Mouse (Mus musculus) lung, embryonic 14.5 days (tissue): ENCODE data around the gene Myt1l. TPM values are rescaled to one million over a fixed set of nuclear protein-coding genes. Genes with fewer than 3 reads are reported as not detected.

Source experiments
- ATAC-seq: fragments of 200-750 bp; cut with Nextera tagmentation; 2 replicates; pipeline ENCODE4 v1.8.0; 2017; ENCODE audit warnings: mild to moderate bottlenecking, moderate TSS enrichment, moderate library complexity; ENCODE audit not compliant: insufficient read depth
- DNase-seq: peaks from one replicate; pipeline ENCODE4 v3.0.0-alpha.2; 2015
- H3K27ac ChIP-seq: fragments of 300-500 bp; sonication (generic); 2 replicates; pipeline ENCODE4 v1.5.1; 2014; ENCODE audit warnings: low read depth, mild to moderate bottlenecking, moderate library complexity
- H3K27me3 ChIP-seq: fragments of 300-500 bp; sonication (generic); 2 replicates; pipeline ENCODE4 v1.6.1; 2014; ENCODE audit warnings: low read length, control low read depth; ENCODE audit not compliant: insufficient read depth
- H3K36me3 ChIP-seq: fragments of 300-500 bp; sonication (generic); 2 replicates; pipeline ENCODE4 v1.6.1; 2014; ENCODE audit warnings: control low read depth; ENCODE audit not compliant: insufficient read depth
- H3K4me1 ChIP-seq: fragments of 300-500 bp; sonication (generic); 2 replicates; pipeline ENCODE4 v1.6.1; 2014; ENCODE audit warnings: antibody characterized with exemption, control low read depth; ENCODE audit not compliant: insufficient read depth
- H3K4me2 ChIP-seq: fragments of 300-500 bp; sonication (generic); 2 replicates; pipeline ENCODE4 v1.6.1; 2014; ENCODE audit warnings: mild to moderate bottlenecking
- H3K4me3 ChIP-seq: fragments of 300-500 bp; sonication (generic); 2 replicates; pipeline ENCODE4 v1.5.1; 2014; ENCODE audit warnings: low read depth, low read length
- H3K9ac ChIP-seq: fragments of 300-500 bp; sonication (generic); 2 replicates; pipeline ENCODE4 v1.6.1; 2014
- H3K9me3 ChIP-seq: fragments of 300-500 bp; sonication (generic); 2 replicates; pipeline ENCODE4 v1.6.1; 2016; ENCODE audit warnings: low read depth, low read length, control low read depth
- CTCF ChIP-seq: IDR thresholded peaks from 2 replicates; pipeline ENCODE4 v1.5.1; 2016; ENCODE audit warnings: antibody characterized with exemption, low read depth
- WGBS: fragments of 180-500 bp; shearing (Covaris S2); extraction: QIAGEN DNeasy Blood & Tissue Kit; methylation state at CpG from one replicate; pipeline ENCODE4 v1.1.7; 2014; 5-methylcytosine and 5-hydroxymethylcytosine counted together
- polyA plus RNA-seq: library from polyadenylated mRNA; unstranded; fragments of >200 nt; fragmentation: Nextera tagmentation; extraction: Ambion mirVana; gene quantifications from 2 replicates; pipeline ENCODE4 v1.2.1, GENCODE M21; 2014

The Myt1l gene
- polyA plus RNA-seq, 1 experiment from 2014 or later = not detected

DNA sequence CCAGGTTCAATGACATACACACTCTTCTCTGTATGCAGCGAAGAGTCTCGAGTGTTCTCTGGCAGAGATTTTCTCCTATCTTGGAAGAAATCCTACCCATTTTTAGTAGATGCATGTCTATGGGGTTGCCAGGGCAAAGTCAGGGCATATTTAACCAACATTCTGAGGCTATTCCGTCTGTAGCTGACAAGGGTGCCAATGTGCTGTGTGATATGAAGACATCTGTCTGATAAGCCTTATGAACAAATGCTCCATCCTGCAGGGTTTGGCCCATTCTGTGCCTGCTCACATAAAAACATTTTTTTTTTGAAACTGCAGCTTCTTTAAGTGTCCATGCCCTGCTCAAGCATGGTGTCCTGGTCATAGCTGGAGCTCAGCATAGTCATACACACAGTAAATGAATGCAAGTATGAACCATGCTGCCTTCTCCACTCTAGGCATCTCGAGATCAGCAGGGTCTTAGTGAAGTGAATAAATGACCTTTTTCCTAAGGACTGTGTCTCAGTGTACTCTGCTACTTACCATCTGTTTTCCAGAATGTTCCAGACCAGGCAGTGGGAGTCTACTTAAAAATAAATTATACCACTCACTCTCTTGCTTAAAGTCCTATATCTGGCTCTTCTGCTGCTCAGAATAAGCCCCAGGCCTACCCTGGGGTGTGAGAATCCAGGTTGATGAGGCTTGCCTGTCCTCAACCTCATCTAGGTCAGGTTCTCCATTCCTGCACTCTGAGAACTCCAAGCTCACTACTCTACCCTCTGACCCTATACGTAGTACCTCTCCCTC lies 227.1 kb downstream of the Myt1l start:
- Histone ChIP-seq H3K4me1 (no peaks in the 10 kb centered on the region), H3K36me3 (no peaks in the 10 kb centered on the region), H3K4me2 (no peak overlapping the region), H3K4me3 (no peak overlapping the region), H3K9me3 (no peaks in the 10 kb centered on the region), H3K9ac (no peak overlapping the region), H3K27me3 (no peaks in the 10 kb centered on the region), H3K27ac (no peak overlapping the region)
- 64% methylated on average over 5 of the region's 5 CpGs for WGBS
- ATAC-seq (no peak), DNase-seq (no peak)
- TF ChIP-seq CTCF = no peak

- Histone ChIP-seq H3K27me3 (no peaks in the 10 kb centered on the region), H3K4me3 (no peak overlapping the region), H3K9ac (no peak overlapping the region), H3K4me1 (no peaks in the 10 kb centered on the region), H3K4me2 (no peak overlapping the region), H3K9me3 (no peaks in the 10 kb centered on the region), H3K27ac (no peak overlapping the region), H3K36me3 (no peaks in the 10 kb centered on the region)
- DNase-seq = peak; percentile 23
- ATAC-seq = no peak
- 70% methylated on average over 3 of the region's 3 CpGs for WGBS
- TF ChIP-seq CTCF = no peak
These were observed 227.7 kb downstream of the Myt1l start for GRCm38 (mm10) chr12:29755872-29756265.

DNA sequence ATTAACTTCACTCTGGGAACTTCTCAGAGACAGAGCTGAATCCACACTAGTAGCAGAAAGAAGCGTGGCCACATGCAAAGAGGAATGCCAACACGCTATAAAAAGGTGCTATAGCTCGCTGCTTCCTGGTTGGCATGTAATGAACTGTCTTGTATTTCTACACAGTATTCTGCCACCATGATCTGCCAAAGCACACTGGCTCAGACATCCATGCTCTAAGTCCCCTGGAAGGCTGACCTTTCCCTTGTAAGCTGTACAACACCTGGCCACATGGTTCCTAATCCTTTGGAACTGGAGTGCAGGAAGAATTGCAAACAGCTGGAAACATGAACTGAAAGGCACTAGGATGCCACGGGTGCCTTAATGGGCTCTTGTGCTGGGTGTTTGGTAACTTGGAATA lies 232.4 kb downstream of the Myt1l start:
- H3K27me3 ChIP-seq = no peaks in the 10 kb centered on the region
- ATAC-seq (no peak), DNase-seq (no peak)
- no peak for TF ChIP-seq CTCF
- H3K27ac ChIP-seq = no peak overlapping the region
- no peak overlapping the region for H3K4me3 ChIP-seq
- no peaks in the 10 kb centered on the region for H3K4me1 ChIP-seq
- no peak overlapping the region for H3K9ac ChIP-seq
- 80% methylated on average over 4 of the region's 4 CpGs for WGBS
- H3K36me3 ChIP-seq = no peaks in the 10 kb centered on the region
- H3K9me3 ChIP-seq = no peaks in the 10 kb centered on the region
- H3K4me2 ChIP-seq = no peak overlapping the region

GRCm38 (mm10) chr12:29766158-29766557 lies 238.0 kb downstream of the Myt1l start:
- no peak for TF ChIP-seq CTCF
- H3K27ac ChIP-seq = no peak overlapping the region
- H3K9ac ChIP-seq = no peak overlapping the region
- no peaks in the 10 kb centered on the region for H3K9me3 ChIP-seq
- H3K4me1 ChIP-seq = no peaks in the 10 kb centered on the region
- DNase-seq (no peak), ATAC-seq (no peak)
- no peaks in the 10 kb centered on the region for H3K36me3 ChIP-seq
- no peaks in the 10 kb centered on the region for H3K27me3 ChIP-seq
- 88% methylated on average over 1 of the region's 1 CpGs for WGBS
- no peak overlapping the region for H3K4me3 ChIP-seq
- H3K4me2 ChIP-seq = no peak overlapping the region

- H3K9ac ChIP-seq = no peak overlapping the region
- H3K27me3 ChIP-seq = no peaks in the 10 kb centered on the region
- no peak overlapping the region for H3K4me3 ChIP-seq
- DNase-seq (no peak), ATAC-seq (no peak)
- H3K4me1 ChIP-seq = no peaks in the 10 kb centered on the region
- TF ChIP-seq CTCF = no peak
- WGBS = 61% methylated on average over 3 of the region's 3 CpGs
- no peak overlapping the region for H3K4me2 ChIP-seq
- H3K27ac ChIP-seq = no peak overlapping the region
- H3K9me3 ChIP-seq = no peaks in the 10 kb centered on the region
- H3K36me3 ChIP-seq = no peaks in the 10 kb centered on the region
These were observed 243.6 kb downstream of the Myt1l start for GRCm38 (mm10) chr12:29771791-29772190.

GRCm38 (mm10) chr12:29772401-29772800 lies 244.2 kb downstream of the Myt1l start:
- no peak overlapping the region for H3K4me2 ChIP-seq
- no peak overlapping the region for H3K4me3 ChIP-seq
- no peaks in the 10 kb centered on the region for H3K27me3 ChIP-seq
- no peak for TF ChIP-seq CTCF
- H3K4me1 ChIP-seq = no peaks in the 10 kb centered on the region
- no peak overlapping the region for H3K27ac ChIP-seq
- no peaks in the 10 kb centered on the region for H3K9me3 ChIP-seq
- DNase-seq (no peak), ATAC-seq (no peak)
- H3K9ac ChIP-seq = no peak overlapping the region
- H3K36me3 ChIP-seq = no peaks in the 10 kb centered on the region

- Histone ChIP-seq H3K36me3 (no peaks in the 10 kb centered on the region), H3K27ac (no peak overlapping the region), H3K4me3 (no peak overlapping the region), H3K9me3 (no peaks in the 10 kb centered on the region), H3K9ac (no peak overlapping the region), H3K4me2 (no peak overlapping the region), H3K4me1 (no peaks in the 10 kb centered on the region), H3K27me3 (no peaks in the 10 kb centered on the region)
- DNase-seq (no peak), ATAC-seq (no peak)
- TF ChIP-seq CTCF = no peak
- 83% methylated on average over 2 of the region's 2 CpGs for WGBS
These were observed 250.7 kb downstream of the Myt1l start for GRCm38 (mm10) chr12:29778901-29779300.
